Mouse (Mus musculus): ENCODE results near the gene Srms.
A peak's percentile ranks its signal among the peaks of the same experiment; 100 is the strongest.
"Not testable (repeated sequence)": the region's sequence is repeated elsewhere in the genome, so short reads cannot be mapped to it uniquely, and the experiment has no call there.

The Srms gene

GRCm38 (mm10) chr2:181219538-181220216, 6.7 kb upstream of the Srms start, which contains the start of gene Fndc11:
Gene Fndc11, plus strand, starts transcription at chr2:181220013.
- peak; percentile 96 for DNase-seq (ENCODE audit: low read depth, low spot score)

- DNase-seq (ENCODE audit: low read depth, low spot score) = no peak
Measured at GRCm38 (mm10) chr2:181218881-181219485, 6.0 kb upstream of the Srms start.

- no peak for DNase-seq (ENCODE audit: low read depth, low spot score)
Measured at GRCm38 (mm10) chr2:181216037-181216436, 3.1 kb upstream of the Srms start.

DNA sequence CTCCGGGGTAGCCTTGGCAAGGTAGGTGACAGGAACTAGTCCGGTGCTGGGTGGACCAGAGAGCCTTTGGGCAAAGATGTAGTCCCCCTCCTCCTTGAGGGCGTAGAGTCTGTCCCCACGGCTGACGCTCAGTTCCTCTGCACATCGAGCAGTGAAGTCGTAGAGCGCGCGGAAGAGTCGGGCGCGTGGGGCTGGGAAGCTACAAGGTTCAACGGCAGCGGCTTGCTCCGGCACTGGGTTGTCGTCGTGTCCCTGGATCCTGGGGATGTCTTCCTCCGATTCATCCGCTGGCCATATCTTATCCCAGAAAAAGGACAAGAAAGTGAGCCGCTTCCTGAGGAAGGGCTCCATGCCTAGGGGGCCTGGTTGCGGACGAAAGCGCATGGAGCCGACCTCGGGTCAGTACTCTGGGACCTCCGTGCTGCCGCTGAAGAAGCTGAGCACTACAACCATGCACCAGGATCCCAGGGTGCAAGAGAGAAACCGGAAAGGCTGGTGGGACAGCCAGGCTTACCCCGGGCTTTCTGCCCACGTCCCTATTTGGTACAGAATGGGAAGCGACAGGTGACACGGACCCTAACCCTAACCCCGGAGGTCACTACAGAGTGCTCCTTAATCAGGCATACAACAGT, 480 bp downstream of the Srms start:
- peak; percentile 25 for DNase-seq (ENCODE audit: low read depth, low spot score)

- DNase-seq (ENCODE audit: low read depth, low spot score) = no peak
Measured at GRCm38 (mm10) chr2:181206118-181206517, 6.9 kb downstream of the Srms start.

GRCm38 (mm10) chr2:181205678-181206077, 7.3 kb downstream of the Srms start:
- no peak for DNase-seq (ENCODE audit: low read depth, low spot score)

GRCm38 (mm10) chr2:181202886-181203285, 10.1 kb downstream of the Srms start:
- no peak for DNase-seq (ENCODE audit: low read depth, low spot score)

GRCm38 (mm10) chr2:181202422-181202821, 10.6 kb downstream of the Srms start, which contains the start of gene Ptk6:
Gene Ptk6, minus strand, starts transcription at chr2:181202789.
- DNase-seq (ENCODE audit: low read depth, low spot score) = no peak

DNA sequence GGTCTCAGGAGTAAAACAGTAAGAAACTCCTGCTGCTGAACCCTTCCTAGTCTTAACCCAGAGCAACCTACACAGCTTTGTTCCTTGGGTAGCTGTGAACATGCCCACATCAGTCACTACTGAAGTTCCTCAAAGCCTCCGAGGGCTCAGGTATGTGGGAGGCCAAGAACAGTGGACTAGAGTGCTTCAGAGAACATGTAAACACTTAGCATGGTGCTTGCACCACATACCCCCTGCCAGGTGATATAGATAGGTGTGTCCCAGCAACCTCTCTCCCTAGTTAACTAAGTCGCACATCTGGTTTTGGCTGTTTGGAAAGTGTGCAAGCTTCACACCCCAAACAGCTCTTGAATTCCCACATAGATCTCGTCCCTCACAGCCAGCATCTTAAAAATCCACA, 11.4 kb downstream of the Srms start:
- no peak for DNase-seq (ENCODE audit: low read depth, low spot score)

- DNase-seq (ENCODE audit: low read depth, low spot score) = no peak
Measured at GRCm38 (mm10) chr2:181196628-181197300, 16.2 kb downstream of the Srms start.

DNA sequence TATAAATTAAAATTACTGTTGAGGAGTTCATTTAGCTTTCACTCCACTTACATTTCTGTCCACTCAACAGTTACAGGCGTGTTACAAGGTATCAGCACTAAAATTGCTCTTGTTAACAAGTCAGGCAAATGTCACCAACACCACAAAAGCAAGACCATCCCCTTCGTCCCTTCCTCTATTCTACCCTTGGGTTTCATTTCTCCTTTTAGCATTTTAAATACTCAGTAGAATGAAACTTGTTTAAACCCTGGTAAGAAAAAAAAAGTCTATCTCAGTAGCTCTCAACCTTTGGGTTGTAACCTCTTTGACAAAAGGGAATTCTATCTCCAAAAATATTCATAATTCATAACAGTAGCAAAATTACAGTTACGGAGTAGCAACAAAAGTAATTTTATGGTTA, 19.9 kb downstream of the Srms start:
- DNase-seq (ENCODE audit: low read depth, low spot score) = no peak

DNA sequence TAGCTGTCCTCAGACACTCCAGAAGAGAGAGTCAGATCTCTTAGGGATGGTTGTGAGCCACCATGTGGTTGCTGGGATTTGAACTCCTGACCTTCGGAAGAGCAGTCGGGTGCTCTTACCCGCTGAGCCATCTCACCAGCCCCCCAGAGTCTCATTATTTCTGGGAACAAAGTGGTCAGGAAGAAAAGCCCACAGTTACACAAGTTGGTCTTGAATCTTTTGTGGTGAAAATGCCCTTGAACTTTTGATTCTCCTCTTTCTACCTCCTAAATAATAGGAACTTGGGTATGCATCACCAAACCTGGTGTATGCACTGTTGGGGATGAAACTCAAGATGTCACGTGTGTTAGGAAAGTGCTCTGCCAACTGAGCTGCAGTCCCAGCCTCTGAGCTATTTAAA, 21.0 kb downstream of the Srms start:
- no peak for DNase-seq (ENCODE audit: low read depth, low spot score)

GRCm38 (mm10) chr2:181191385-181191784, 21.6 kb downstream of the Srms start:
- not testable (repeated sequence) for DNase-seq (ENCODE audit: low read depth, low spot score)

DNA sequence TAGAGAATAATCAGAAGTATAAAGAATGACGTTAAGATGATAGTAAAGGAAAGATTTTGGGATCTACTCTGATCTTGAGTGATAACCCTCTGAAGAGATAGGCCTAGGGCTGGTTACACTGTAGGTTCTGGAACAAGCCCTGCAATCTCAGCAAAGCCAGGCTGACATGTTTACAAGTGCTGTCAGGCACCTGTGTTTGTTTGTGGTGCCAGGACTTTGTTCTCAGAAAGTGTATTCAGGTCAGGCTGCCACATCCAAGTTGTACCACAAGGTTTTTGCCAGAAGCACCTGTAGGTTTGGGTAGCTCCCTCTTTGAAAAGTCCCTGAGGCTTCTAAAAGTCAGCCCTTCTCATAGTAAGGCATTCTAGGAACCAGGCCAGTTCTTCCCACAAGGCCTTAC, 23.7 kb downstream of the Srms start:
- no peak for DNase-seq (ENCODE audit: low read depth, low spot score)

- DNase-seq (ENCODE audit: low read depth, low spot score) = peak; percentile 48
Measured at GRCm38 (mm10) chr2:181188681-181189080, 24.3 kb downstream of the Srms start.

- DNase-seq (ENCODE audit: low read depth, low spot score) = peak; percentile 98
Measured at GRCm38 (mm10) chr2:181187121-181188000, 25.6 kb downstream of the Srms start, which contains the start of gene Ppdpf. Gene Ppdpf, plus strand, starts transcription at chr2:181187247.

- DNase-seq (ENCODE audit: low read depth, low spot score) = peak; percentile 90
Measured at GRCm38 (mm10) chr2:181186635-181187034, 26.4 kb downstream of the Srms start.

- no peak for DNase-seq (ENCODE audit: low read depth, low spot score)
Measured at GRCm38 (mm10) chr2:181180898-181181297, 32.1 kb downstream of the Srms start.

DNA sequence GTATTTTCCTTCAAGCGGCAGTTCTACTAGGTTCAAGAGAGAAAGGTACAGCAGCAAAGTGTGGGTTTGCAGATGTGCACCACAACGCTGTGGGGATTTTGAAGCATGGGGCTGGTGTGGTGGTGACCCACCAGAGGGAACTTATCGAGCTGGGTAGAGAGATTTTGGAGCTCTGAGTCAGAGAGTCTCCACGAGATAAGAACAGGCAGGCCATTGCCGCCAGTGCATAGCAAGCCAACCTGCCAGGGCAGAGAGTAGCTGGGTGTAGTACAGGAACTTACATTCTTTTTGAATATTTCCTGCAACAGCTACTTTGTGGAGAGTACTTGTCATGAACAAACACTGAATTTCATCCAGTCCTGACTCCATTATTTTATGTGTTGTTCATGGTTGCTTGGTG, 34.5 kb downstream of the Srms start:
- no peak for DNase-seq (ENCODE audit: low read depth, low spot score)

- DNase-seq (ENCODE audit: low read depth, low spot score) = no peak
Measured at GRCm38 (mm10) chr2:181178015-181178414, 35.0 kb downstream of the Srms start.

GRCm38 (mm10) chr2:181174646-181175045, 38.3 kb downstream of the Srms start:
- DNase-seq (ENCODE audit: low read depth, low spot score) = no peak
